Comparison of ENCODE assay signal across 19 mouse cellular contexts in the genomic region with DNA sequence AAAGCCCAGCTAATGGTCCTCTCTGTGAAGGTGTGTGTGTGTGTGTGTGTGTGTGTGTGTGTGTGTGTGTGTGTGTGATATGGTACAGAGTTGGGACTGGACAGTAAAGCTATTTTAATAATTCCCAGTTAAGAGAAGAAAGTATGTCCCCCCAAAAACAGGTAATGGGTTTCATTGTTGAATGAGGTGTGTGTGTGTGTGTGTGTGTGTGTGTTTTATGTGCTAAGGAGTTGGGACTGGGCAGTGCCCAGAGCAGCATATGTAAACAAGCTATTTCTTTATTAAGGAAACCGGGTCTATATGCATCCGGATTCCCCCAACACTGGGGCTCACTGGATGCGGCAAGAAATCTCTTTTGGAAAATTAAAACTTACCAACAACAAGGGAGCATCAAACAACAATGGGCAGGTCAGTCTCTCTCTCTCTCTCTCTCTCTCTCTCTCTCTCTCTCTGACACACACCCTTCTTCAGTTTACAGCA. TPM values are rescaled to one million over a fixed set of nuclear protein-coding genes. Genes with fewer than 3 reads are reported as not detected.
DNase-seq lines count a peak whose midpoint lies in the region; ATAC-seq and TF ChIP-seq lines count a peak whose summit lies in the region.
"Had no signal": no experiment of that assay in that cellular context is flagged by ENCODE, and none has a peak within 500 bp of the region (broad histone marks: within the 10 kb centered on the region; RNA-seq: fewer than 3 reads in every experiment).

No protein-coding gene starts in this region.

- 0 out of 2 replicates have a peak, but pooled peaks cover 7% of the 10 kb centered on the region for H3K9me3 ChIP-seq in hindbrain, embryonic 14.5 days (ENCODE audit: control insufficient read depth, low read length)
- no peaks in the 10 kb centered on the region for H3K9me3 ChIP-seq in hindbrain, embryonic 16.5 days (ENCODE audit: control insufficient read depth, low read length)
- H3K9me3 ChIP-seq in CH12.LX (replicated peaks; ENCODE audit: low read length) = peaks cover 12% of the 10 kb centered on the region
- H3K9me3 ChIP-seq in embryonic facial prominence, embryonic 10.5 days = no peaks in the 10 kb centered on the region
- 0 out of 2 replicates have a peak, but pooled peaks cover 2% of the 10 kb centered on the region for H3K9me3 ChIP-seq in forebrain, embryonic 16.5 days (ENCODE audit: control insufficient read depth, low read length)
- H3K9me3 ChIP-seq in liver, postnatal 0 days (ENCODE audit: low read length) = no peaks in the 10 kb centered on the region
- H3K9me3 ChIP-seq: embryonic facial prominence, embryonic 15.5 days; heart, embryonic 10.5 days; intestine, embryonic 15.5 days; midbrain, embryonic 12.5 days had no signal

- no peak overlapping the region for H3K9ac ChIP-seq in hindbrain, embryonic 14.5 days
- H3K9ac ChIP-seq in hindbrain, embryonic 16.5 days (ENCODE audit: low read depth, low read length) = no peak overlapping the region
- H3K9ac ChIP-seq in CH12.LX (ENCODE audit: insufficient read depth, low read depth) = peak overlapping the region; percentile 34; the same call in 1 of the 2 replicates
- H3K9ac ChIP-seq in forebrain, embryonic 16.5 days (replicated peaks; ENCODE audit: low read depth, low read length) = peak overlapping the region; percentile 87
- no peak overlapping the region for H3K9ac ChIP-seq in liver, postnatal 0 days (replicated peaks)
- H3K9ac ChIP-seq: embryonic facial prominence, embryonic 15.5 days; intestine, embryonic 15.5 days; midbrain, embryonic 12.5 days had no signal

- TF ChIP-seq POLR2A in CH12.LX (IDR thresholded peaks at IDR 0.05; ENCODE audit: low read depth, low read length) = no peak

- TF ChIP-seq CTCF in CH12.LX (conservative IDR thresholded peaks at IDR 0.05 in 1 of 2, IDR thresholded peaks at IDR 0.05 in 1 of 2; ENCODE audit: low read depth in 2 of 2, low read length in 2 of 2) = no peak
- no peak for TF ChIP-seq CTCF in liver, postnatal 0 days (IDR thresholded peaks at IDR 0.05; ENCODE audit: low read depth)

- TF ChIP-seq RAD21 in CH12.LX (IDR thresholded peaks at IDR 0.05; ENCODE audit: low read depth, low read length) = no peak

- TF ChIP-seq EP300 in CH12.LX (IDR thresholded peaks at IDR 0.05; ENCODE audit: low read length) = no peak
- no peak for TF ChIP-seq EP300 in liver, postnatal 0 days (IDR thresholded peaks at IDR 0.05; ENCODE audit: low read depth)

- in situ Hi-C loops in CH12.LX (cut with MboI; ENCODE audit: low pct_ligation_motif_present, low pct_unique_long_range_greater_than_20kb, low sequenced_read_pairs) = no loop called here

- H3K27me3 ChIP-seq in hindbrain, embryonic 14.5 days (ENCODE audit: control insufficient read depth, insufficient read depth, low read length) = peaks cover 92% of the 10 kb centered on the region
- H3K27me3 ChIP-seq in hindbrain, embryonic 16.5 days (replicated peaks; ENCODE audit: control insufficient read depth, insufficient read depth, low read length) = peaks cover 56% of the 10 kb centered on the region
- H3K27me3 ChIP-seq in CH12.LX (replicated peaks) = no peaks in the 10 kb centered on the region
- peaks cover 100% of the 10 kb centered on the region for H3K27me3 ChIP-seq in embryonic facial prominence, embryonic 10.5 days (replicated peaks; ENCODE audit: low read depth, poor library complexity, severe bottlenecking)
- peaks cover 14% of the 10 kb centered on the region for H3K27me3 ChIP-seq in forebrain, embryonic 16.5 days (replicated peaks; ENCODE audit: control insufficient read depth, insufficient read depth, low read length)
- peaks cover 88% of the 10 kb centered on the region for H3K27me3 ChIP-seq in liver, postnatal 0 days (ENCODE audit: insufficient read depth, low read length)

- dilution Hi-C loops in CH12.LX (cut with MboI; ENCODE audit: extremely low pct_ligation_motif_present, extremely low pct_unique_long_range_greater_than_20kb, low sequenced_read_pairs) = no loop called here

- H3K4me2 ChIP-seq in hindbrain, embryonic 14.5 days (replicated peaks) = no peak overlapping the region
- no peak overlapping the region for H3K4me2 ChIP-seq in hindbrain, embryonic 16.5 days (ENCODE audit: low read length)
- H3K4me2 ChIP-seq in CH12.LX (ENCODE audit: insufficient read depth, low read depth, poor library complexity, severe bottlenecking) = no peak overlapping the region
- peak overlapping the region; percentile 53 for H3K4me2 ChIP-seq in forebrain, embryonic 16.5 days (ENCODE audit: low read length)
- H3K4me2 ChIP-seq in liver, postnatal 0 days (ENCODE audit: low read depth, low read length) = no peak overlapping the region

- DNase-seq in hindbrain, embryonic 14.5 days (ENCODE audit: low spot score) = peak; percentile 31
- no peak for DNase-seq in CH12.LX (ENCODE audit: extremely low read depth)
- DNase-seq in embryonic facial prominence, embryonic 10.5 days (ENCODE audit: low spot score) = peak; percentile 24
- DNase-seq in liver, postnatal 0 days = no peak
- DNase-seq in heart, postnatal 14 days = no peak
- DNase-seq: adrenal gland, adult 8-10 months; gastrocnemius, postnatal 14 days; lung, adult 18-20 months; lung, postnatal 36 days had no signal

- H3K4me3 ChIP-seq in hindbrain, embryonic 14.5 days (replicated peaks; ENCODE audit: low read length) = no peak overlapping the region
- H3K4me3 ChIP-seq in hindbrain, embryonic 16.5 days (ENCODE audit: low read length) = no peak overlapping the region
- no peak overlapping the region for H3K4me3 ChIP-seq in CH12.LX (replicated peaks in 1 of 3; ENCODE audit: low read depth in 2 of 3, low read length in 2 of 3, poor library complexity in 1 of 3)
- H3K4me3 ChIP-seq in embryonic facial prominence, embryonic 10.5 days = no peak overlapping the region
- H3K4me3 ChIP-seq in forebrain, embryonic 16.5 days (replicated peaks; ENCODE audit: low read length) = peak overlapping the region; percentile 65
- H3K4me3 ChIP-seq in liver, postnatal 0 days (ENCODE audit: low read depth, low read length) = no peak overlapping the region
- H3K4me3 ChIP-seq: intestine, embryonic 15.5 days had no signal

- intact Hi-C loops in heart, postnatal 14 days (cut with DNase I) = no loop called here

- no peaks in the 10 kb centered on the region for H3K36me3 ChIP-seq in hindbrain, embryonic 14.5 days (replicated peaks; ENCODE audit: control insufficient read depth, insufficient read depth)
- H3K36me3 ChIP-seq in hindbrain, embryonic 16.5 days (ENCODE audit: control insufficient read depth, insufficient read depth, low read length) = no peaks in the 10 kb centered on the region
- peaks cover 5 to 10% of the 10 kb centered on the region in 2 experiments for H3K36me3 ChIP-seq in CH12.LX (replicated peaks in 1 of 2; ENCODE audit: control insufficient read depth in 1 of 2, insufficient read depth in 1 of 2, low read length in 1 of 2)
- no peaks in the 10 kb centered on the region for H3K36me3 ChIP-seq in embryonic facial prominence, embryonic 10.5 days (replicated peaks)
- H3K36me3 ChIP-seq in forebrain, embryonic 16.5 days (ENCODE audit: control insufficient read depth, insufficient read depth) = no peaks in the 10 kb centered on the region
- H3K36me3 ChIP-seq in liver, postnatal 0 days (replicated peaks; ENCODE audit: insufficient read depth, low read length) = no peaks in the 10 kb centered on the region
- H3K36me3 ChIP-seq: embryonic facial prominence, embryonic 15.5 days; heart, embryonic 10.5 days; intestine, embryonic 15.5 days; midbrain, embryonic 12.5 days had no signal

- H3K4me1 ChIP-seq in hindbrain, embryonic 14.5 days (replicated peaks; ENCODE audit: control insufficient read depth, insufficient read depth, low read length) = peaks cover 6% of the 10 kb centered on the region; the same call in 1 of the 2 replicates
- H3K4me1 ChIP-seq in hindbrain, embryonic 16.5 days (ENCODE audit: control insufficient read depth, insufficient read depth, low read depth, low read length) = peaks cover 10% of the 10 kb centered on the region
- H3K4me1 ChIP-seq in CH12.LX (ENCODE audit: control insufficient read depth in 1 of 2, insufficient read depth in 2 of 2) = peaks cover 0 to 8% of the 10 kb centered on the region in 2 experiments; a peak in 2 of 4 replicates
- peaks cover 27% of the 10 kb centered on the region for H3K4me1 ChIP-seq in embryonic facial prominence, embryonic 10.5 days
- H3K4me1 ChIP-seq in forebrain, embryonic 16.5 days (replicated peaks; ENCODE audit: control insufficient read depth, insufficient read depth, low read length) = peaks cover 19% of the 10 kb centered on the region
- 0 out of 2 replicates have a peak, but pooled peaks cover 4% of the 10 kb centered on the region for H3K4me1 ChIP-seq in liver, postnatal 0 days (ENCODE audit: insufficient read depth)

- no peaks in the 10 kb centered on the region for H3K79me2 ChIP-seq in CH12.LX (replicated peaks; ENCODE audit: control insufficient read depth, extremely low read depth, insufficient read depth, poor library complexity, severe bottlenecking)

- WGBS in hindbrain, embryonic 14.5 days = 0% methylated on average over 3 of the region's 3 CpGs
- WGBS in hindbrain, embryonic 16.5 days = 4% methylated on average over 3 of the region's 3 CpGs
- WGBS in embryonic facial prominence, embryonic 10.5 days = 4% methylated on average over 3 of the region's 3 CpGs
- WGBS in forebrain, embryonic 16.5 days = 4% methylated on average over 3 of the region's 3 CpGs
- WGBS in liver, postnatal 0 days (ENCODE audit: insufficient replicate concordance) = 4% methylated on average over 3 of the region's 3 CpGs

- no peak for ATAC-seq in hindbrain, embryonic 14.5 days (ENCODE audit: low FRiP score)
- no peak for ATAC-seq in hindbrain, embryonic 16.5 days
- ATAC-seq in forebrain, embryonic 16.5 days = no peak
- ATAC-seq in liver, postnatal 0 days = no peak
- no peak for ATAC-seq in megakaryocyte progenitor cell, adult 5-6 weeks (replicated peaks; ENCODE audit: poor library complexity)
- ATAC-seq: intestine, embryonic 15.5 days had no signal

- no peak overlapping the region for H3K27ac ChIP-seq in hindbrain, embryonic 14.5 days
- H3K27ac ChIP-seq in hindbrain, embryonic 16.5 days (ENCODE audit: low read depth, low read length) = no peak overlapping the region
- H3K27ac ChIP-seq in CH12.LX (ENCODE audit: insufficient read depth, low read depth) = no peak overlapping the region
- H3K27ac ChIP-seq in embryonic facial prominence, embryonic 10.5 days (replicated peaks) = no peak overlapping the region
- H3K27ac ChIP-seq in forebrain, embryonic 16.5 days (ENCODE audit: low read length) = peak overlapping the region; percentile 98
- H3K27ac ChIP-seq in liver, postnatal 0 days (ENCODE audit: low read depth) = no peak overlapping the region
- H3K27ac ChIP-seq: embryonic facial prominence, embryonic 15.5 days; heart, embryonic 10.5 days; intestine, embryonic 15.5 days; midbrain, embryonic 12.5 days had no signal

RNA-seq across cellular contexts. Expression of a gene that starts 3.7 kb away (rescaled TPM):
- 0.24 and 0.56 TPM in 2 replicates for polyA plus RNA-seq in hindbrain, embryonic 14.5 days (2014; fragmentation: Nextera tagmentation; extraction: Ambion mirVana)
- 0.45 and 1.4 TPM in 2 replicates for polyA plus RNA-seq in hindbrain, embryonic 16.5 days (2015; fragmentation: Nextera tagmentation; extraction: Ambion mirVana)
- 0.25 and 0.34 TPM in 2 replicates for total RNA-seq in CH12.LX (2012; rRNA removed)
- 0.05 TPM in 1 of 2 replicates, not detected in the other for total RNA-seq in CH12.LX (2014; rRNA removed)
- polyA plus RNA-seq in CH12.LX (2012; ENCODE audit: insufficient read length, low read depth) = 0.10 and 0.20 TPM in 2 replicates
- polyA plus RNA-seq in embryonic facial prominence, embryonic 10.5 days (2016; fragmentation: Nextera tagmentation; extraction: Ambion mirVana) = 0.13 and 0.30 TPM in 2 replicates
- polyA plus RNA-seq in forebrain, embryonic 16.5 days (2015; fragmentation: Nextera tagmentation; extraction: Ambion mirVana) = 42.2 and 49.9 TPM in 2 replicates
- not detected in 2 replicates for polyA plus RNA-seq in liver, postnatal 0 days (2015; fragmentation: Nextera tagmentation; extraction: Ambion mirVana)
- total RNA-seq in megakaryocyte progenitor cell, adult 5-6 weeks (2015) = 0.42 and 0.59 TPM in 2 replicates
- not detected in 2 replicates for total RNA-seq in megakaryocyte progenitor cell, adult 5-6 weeks (2017)
- total RNA-seq in heart, postnatal 14 days (2021) = not detected
- total RNA-seq: heart, postnatal 25 days had no signal
- polyA plus RNA-seq: intestine, embryonic 15.5 days; kidney, embryonic 16.5 days; stomach, embryonic 16.5 days had no signal

Comparison
In these comparisons a context has a peak if more than half of its experiments do, and no peak if none do; other contexts are left out.
1. DNase-seq: peak in hindbrain, embryonic 14.5 days (single experiment) and embryonic facial prominence, embryonic 10.5 days (single experiment); none in CH12.LX (single experiment), liver, postnatal 0 days (single experiment) and heart, postnatal 14 days (0 of 2).
2. H3K9ac ChIP-seq: peak in CH12.LX (single experiment) and forebrain, embryonic 16.5 days (single experiment); none in hindbrain, embryonic 14.5 days (single experiment), hindbrain, embryonic 16.5 days (single experiment) and liver, postnatal 0 days (single experiment).
3. RNA of a gene that starts 3.7 kb away (polyA plus RNA-seq): 42.2 to 49.9 TPM in forebrain, embryonic 16.5 days; 0.45 to 1.4 TPM in hindbrain, embryonic 16.5 days, 0.13 to 0.30 TPM in embryonic facial prominence, embryonic 10.5 days, 0.24 to 0.56 TPM in hindbrain, embryonic 14.5 days, 0.10 to 0.20 TPM in CH12.LX and not detected in liver, postnatal 0 days; every median in the first group is over 10 times any median in the second.